Mouse (Mus musculus) CD4-positive, CD25-positive, alpha-beta regulatory T cell, adult 2 months (primary cell): ENCODE data around the gene Ankrd54.
A peak's percentile ranks its signal among the peaks of the same experiment; 100 is the strongest.

ENCODE experiments used
- DNase-seq: peaks from one replicate; pipeline ENCODE4 v3.0.0-alpha.2; 2012; ENCODE audit warnings: low read depth, low spot score

Gene Ankrd54

GRCm38 (mm10) chr15:79075658-79076365, 13.1 kb upstream of the Ankrd54 start:
- no peak for DNase-seq

GRCm38 (mm10) chr15:79074913-79075532, 12.3 kb upstream of the Ankrd54 start, which contains the start of gene Eif3l:
TSS of gene Eif3l (plus strand) at chr15:79075179.
- DNase-seq, result peak; percentile 90

- DNase-seq, result no peak
These were observed 11.8 kb upstream of the Ankrd54 start for GRCm38 (mm10) chr15:79074446-79074845.

GRCm38 (mm10) chr15:79073752-79074151, 11.1 kb upstream of the Ankrd54 start:
- no peak for DNase-seq

- DNase-seq, result peak; percentile 57
These were observed 8.7 kb upstream of the Ankrd54 start for GRCm38 (mm10) chr15:79071117-79072039.

- no peak for DNase-seq
These were observed 5.7 kb upstream of the Ankrd54 start for GRCm38 (mm10) chr15:79068416-79068815.

GRCm38 (mm10) chr15:79067631-79068030, 4.9 kb upstream of the Ankrd54 start:
- DNase-seq, result peak; percentile 49

GRCm38 (mm10) chr15:79066276-79066675, 3.6 kb upstream of the Ankrd54 start:
- no peak for DNase-seq

GRCm38 (mm10) chr15:79065086-79065770, 2.5 kb upstream of the Ankrd54 start:
- DNase-seq, result no peak

- DNase-seq, result no peak
These were observed 557 bp upstream of the Ankrd54 start for GRCm38 (mm10) chr15:79063160-79063740.

- DNase-seq, result no peak
These were observed 1.7 kb downstream of the Ankrd54 start for GRCm38 (mm10) chr15:79060887-79061565.

GRCm38 (mm10) chr15:79057850-79058249, 4.8 kb downstream of the Ankrd54 start:
- DNase-seq, result no peak

- no peak for DNase-seq
These were observed 6.1 kb downstream of the Ankrd54 start for GRCm38 (mm10) chr15:79056601-79057000.

GRCm38 (mm10) chr15:79052366-79052765, 10.3 kb downstream of the Ankrd54 start:
- no peak for DNase-seq

GRCm38 (mm10) chr15:79051461-79052360, 11.0 kb downstream of the Ankrd54 start:
- DNase-seq, result no peak

GRCm38 (mm10) chr15:79050964-79051363, 11.7 kb downstream of the Ankrd54 start:
- DNase-seq, result no peak

- no peak for DNase-seq
These were observed 12.4 kb downstream of the Ankrd54 start for GRCm38 (mm10) chr15:79050160-79050845.

- DNase-seq, result no peak
These were observed 14.5 kb downstream of the Ankrd54 start for GRCm38 (mm10) chr15:79048186-79048585.

GRCm38 (mm10) chr15:79044837-79045236, 17.9 kb downstream of the Ankrd54 start:
- no peak for DNase-seq
